Mouse (Mus musculus) ES-Bruce4 (cell line): ENCODE measurements around the gene Cdh13. TPM values are rescaled to one million over a fixed set of nuclear protein-coding genes. Genes with fewer than 3 reads are reported as not detected.

ENCODE experiments used
- H3K27ac ChIP-seq: 2 replicates; pipeline ENCODE4 v1.5.1; 2012; ENCODE audit warnings: low read length, inconsistent platforms; ENCODE audit not compliant: insufficient read depth
- H3K27me3 ChIP-seq: 2 replicates; pipeline ENCODE4 v1.6.1; 2012; ENCODE audit warnings: mild to moderate bottlenecking, low read length, inconsistent platforms; ENCODE audit not compliant: control insufficient read depth, poor library complexity, insufficient read depth, severe bottlenecking
- H3K36me3 ChIP-seq: 2 replicates; pipeline ENCODE4 v1.6.1; 2012; ENCODE audit warnings: inconsistent platforms, mild to moderate bottlenecking, low read length, moderate library complexity; ENCODE audit not compliant: control insufficient read depth, poor library complexity, insufficient read depth, severe bottlenecking
- H3K4me1 ChIP-seq: one replicate; pipeline ENCODE4 v1.8.1; 2011; ENCODE audit warnings: low read length; ENCODE audit not compliant: control insufficient read depth, insufficient read depth
- H3K4me3 ChIP-seq: 2 replicates; pipeline ENCODE4 v1.5.1; 2011; ENCODE audit warnings: low read depth, mild to moderate bottlenecking, low read length
- H3K9ac ChIP-seq: 2 replicates; pipeline ENCODE4 v1.6.1; 2012; ENCODE audit warnings: low read depth, mild to moderate bottlenecking, inconsistent platforms; ENCODE audit not compliant: poor library complexity, severe bottlenecking
- H3K9me3 ChIP-seq: replicated peaks from 2 replicates; pipeline ENCODE4 v1.6.1; 2012; ENCODE audit warnings: mild to moderate bottlenecking, low read length, inconsistent platforms; ENCODE audit not compliant: control insufficient read depth, poor library complexity, insufficient read depth, severe bottlenecking
- CTCF ChIP-seq: IDR thresholded peaks from one replicate; pipeline ENCODE4 v1.8.1; 2011; ENCODE audit warnings: low read depth, low read length
- EP300 ChIP-seq: IDR thresholded peaks from 2 replicates; pipeline ENCODE4 v1.6.1; 2011; ENCODE audit warnings: low read depth, low read length; ENCODE audit not compliant: insufficient read depth
- POLR2A ChIP-seq: IDR thresholded peaks from one replicate; pipeline ENCODE4 v1.8.1; 2011; ENCODE audit warnings: low read length; ENCODE audit not compliant: insufficient read depth
- polyA plus RNA-seq: library from polyadenylated mRNA; stranded (reverse); fragments of >200 nt; gene quantifications from 2 replicates; pipeline ENCODE4 v1.2.4, GENCODE M21; 2011; ENCODE audit warnings: low read depth; ENCODE audit not compliant: missing spikeins, insufficient read depth, insufficient read length

Cdh13 gene
- polyA plus RNA-seq, 1 experiment, result 2.0 TPM

GRCm38 (mm10) chr8:118477587-118477986, 194.1 kb downstream of the Cdh13 start:
- no peak for TF ChIP-seq EP300
- H3K27me3 ChIP-seq, result no peaks in the 10 kb centered on the region
- H3K4me1 ChIP-seq, result no peaks in the 10 kb centered on the region
- no peak overlapping the region for H3K9ac ChIP-seq
- H3K36me3 ChIP-seq, result no peaks in the 10 kb centered on the region
- H3K4me3 ChIP-seq, result no peak overlapping the region
- no peak overlapping the region for H3K27ac ChIP-seq
- no peaks in the 10 kb centered on the region for H3K9me3 ChIP-seq

DNA sequence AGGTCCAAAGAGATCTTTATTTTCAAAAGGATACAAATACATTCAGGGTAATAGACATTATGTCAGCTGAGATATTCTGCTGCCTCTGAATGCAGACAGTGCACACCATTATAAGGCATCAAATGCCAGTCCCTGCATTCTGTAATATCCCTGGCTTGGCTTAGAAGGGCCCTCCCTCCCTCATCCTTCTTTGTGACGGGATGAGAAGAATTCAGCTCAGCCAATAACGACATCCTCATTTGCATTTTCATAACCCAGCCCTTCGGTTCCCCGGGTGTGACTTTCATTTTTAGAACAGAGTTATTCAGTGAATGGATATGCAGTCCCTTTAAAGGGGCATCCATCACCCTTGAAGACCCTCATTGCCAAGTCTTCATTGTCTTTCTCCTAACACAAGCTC, 205.2 kb downstream of the Cdh13 start:
- no peak overlapping the region for H3K27ac ChIP-seq
- TF ChIP-seq EP300 (no peak), CTCF (no peak), POLR2A (no peak)

GRCm38 (mm10) chr8:118502509-118502908, 219.0 kb downstream of the Cdh13 start:
- Histone ChIP-seq H3K9me3 (no peaks in the 10 kb centered on the region), H3K9ac (no peak overlapping the region), H3K27me3 (no peaks in the 10 kb centered on the region), H3K4me3 (no peak overlapping the region), H3K36me3 (no peaks in the 10 kb centered on the region), H3K4me1 (peaks cover 4% of the 10 kb centered on the region), H3K27ac (no peak overlapping the region)
- TF ChIP-seq EP300, result no peak
- TF ChIP-seq POLR2A, result no peak
- no peak for TF ChIP-seq CTCF

More for the DNA sequence above, 205.2 kb downstream of the Cdh13 start:
- H3K4me3 ChIP-seq, result no peak overlapping the region
- H3K27me3 ChIP-seq, result no peaks in the 10 kb centered on the region
- no peaks in the 10 kb centered on the region for H3K4me1 ChIP-seq
- H3K9ac ChIP-seq, result no peak overlapping the region
- no peaks in the 10 kb centered on the region for H3K9me3 ChIP-seq
- H3K36me3 ChIP-seq, result no peaks in the 10 kb centered on the region

DNA sequence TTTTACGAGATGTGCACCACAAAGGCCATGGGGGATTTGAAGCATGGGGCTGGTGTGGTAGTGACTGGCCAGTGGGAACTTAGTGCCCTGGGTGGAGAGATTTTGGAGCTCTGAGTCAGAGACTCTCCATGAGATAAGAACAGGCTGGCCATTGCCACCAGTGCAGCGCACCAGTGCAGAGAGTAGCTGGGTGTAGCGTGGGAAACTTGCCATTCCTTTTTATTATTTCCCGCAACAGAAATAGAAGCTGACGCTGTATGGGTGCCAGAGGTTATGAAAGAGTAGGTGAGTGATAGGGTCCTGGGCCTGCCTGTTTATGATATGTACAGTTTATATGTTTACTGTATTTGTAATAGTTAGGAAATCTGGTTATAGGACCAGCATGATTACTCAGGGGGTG, 225.9 kb downstream of the Cdh13 start:
- H3K36me3 ChIP-seq, result no peaks in the 10 kb centered on the region
- H3K9me3 ChIP-seq, result no peaks in the 10 kb centered on the region
- H3K27me3 ChIP-seq, result no peaks in the 10 kb centered on the region
- no peaks in the 10 kb centered on the region for H3K4me1 ChIP-seq
- no peak overlapping the region for H3K4me3 ChIP-seq
- H3K27ac ChIP-seq, result no peak overlapping the region
- H3K9ac ChIP-seq, result no peak overlapping the region
- TF ChIP-seq POLR2A (no peak), EP300 (no peak), CTCF (no peak)

GRCm38 (mm10) chr8:118513259-118513658, 229.7 kb downstream of the Cdh13 start:
- Histone ChIP-seq H3K27ac (no peak overlapping the region), H3K9me3 (no peaks in the 10 kb centered on the region; the same call in 1 of the 2 replicates), H3K9ac (no peak overlapping the region), H3K4me1 (peaks cover 4% of the 10 kb centered on the region), H3K4me3 (no peak overlapping the region), H3K27me3 (no peaks in the 10 kb centered on the region), H3K36me3 (no peaks in the 10 kb centered on the region)
- TF ChIP-seq POLR2A (no peak), EP300 (no peak), CTCF (no peak)

- H3K27ac ChIP-seq, result no peak overlapping the region
- TF ChIP-seq POLR2A (no peak), CTCF (no peak), EP300 (no peak)
- no peak overlapping the region for H3K4me3 ChIP-seq
- no peaks in the 10 kb centered on the region for H3K27me3 ChIP-seq
- no peaks in the 10 kb centered on the region; the same call in 1 of the 2 replicates for H3K9me3 ChIP-seq
- peaks cover 4% of the 10 kb centered on the region for H3K4me1 ChIP-seq
- H3K9ac ChIP-seq, result no peak overlapping the region
- no peaks in the 10 kb centered on the region for H3K36me3 ChIP-seq
Observed at GRCm38 (mm10) chr8:118515616-118516015, 232.1 kb downstream of the Cdh13 start.
